Mouse (Mus musculus) E14TG2a.4 (cell line): ENCODE results near the gene Snapc3.

Source experiments
- CTCF ChIP-seq: conservative IDR thresholded peaks from 2 replicates; pipeline ENCODE4 v1.5.1; 2014; ENCODE audit warnings: low read length
- NANOG ChIP-seq: IDR thresholded peaks from 2 replicates; pipeline ENCODE4 v1.6.1; 2014; ENCODE audit warnings: borderline replicate concordance, low read length, mixed read lengths
- POU5F1 ChIP-seq: IDR thresholded peaks from 2 replicates; pipeline ENCODE4 v1.6.1; 2014; ENCODE audit warnings: low read length, borderline replicate concordance

DNA sequence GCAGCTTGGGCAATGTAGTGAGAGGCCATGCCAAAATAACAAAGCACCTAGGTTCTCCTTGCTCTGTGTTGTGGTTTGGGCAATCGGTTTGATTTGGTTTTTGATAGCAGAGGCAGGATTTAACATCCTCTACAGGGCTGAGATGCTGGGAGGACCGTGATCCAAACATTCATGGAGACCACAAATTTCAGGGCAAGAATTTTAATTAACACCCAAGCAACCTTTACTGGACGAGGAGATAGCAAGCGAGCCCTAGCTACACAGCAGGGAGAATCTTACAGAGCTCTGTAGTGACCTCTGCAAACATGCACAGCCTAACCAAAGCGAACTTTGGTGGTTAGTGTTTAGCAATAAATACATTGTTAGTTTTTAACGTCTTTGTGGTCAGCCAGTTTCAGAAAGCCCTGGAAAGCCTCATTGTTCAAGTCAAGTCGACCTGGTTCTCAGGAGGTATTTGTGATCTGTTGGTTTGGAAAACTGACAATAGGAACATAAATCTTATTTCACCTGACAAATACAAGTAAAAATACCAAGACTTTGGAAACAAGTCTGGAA, 41.0 kb upstream of the Snapc3 start:
- TF ChIP-seq CTCF = no peak
- TF ChIP-seq POU5F1 = no peak
- TF ChIP-seq NANOG = no peak
